Mouse (Mus musculus) brain, embryonic 14.5 days (tissue): ENCODE data around the gene Atxn1.

ENCODE experiments used
- CTCF ChIP-seq: fragments of 200-500 bp; IDR thresholded peaks from 2 replicates; pipeline ENCODE4 v1.5.1; 2012; ENCODE audit warnings: inconsistent platforms, mild to moderate bottlenecking, moderate library complexity, borderline replicate concordance; ENCODE audit not compliant: insufficient read depth, insufficient read length; ENCODE audit errors: extremely low read depth
- POLR2A ChIP-seq: fragments of 200-500 bp; IDR thresholded peaks from 2 replicates; pipeline ENCODE4 v1.6.1; 2012; ENCODE audit warnings: mild to moderate bottlenecking, inconsistent platforms, borderline replicate concordance; ENCODE audit not compliant: poor library complexity, insufficient read depth, insufficient read length, severe bottlenecking; ENCODE audit errors: extremely low read depth

GRCm38 (mm10) chr13:45514115-45514514 lies 450.7 kb downstream of the Atxn1 start:
- TF ChIP-seq CTCF: no peak
- no peak for TF ChIP-seq POLR2A
